Comparison of ENCODE assay signal across 8 mouse cellular contexts in genomic region chr19:6067011-6067723, GRCm38 (mm10). TPM values are rescaled to one million over a fixed set of nuclear protein-coding genes. Genes with fewer than 3 reads are reported as not detected.
A peak's percentile ranks its signal among the peaks of the same experiment; 100 is the strongest.
DNase-seq lines count a peak whose midpoint lies in the region; ATAC-seq and TF ChIP-seq lines count a peak whose summit lies in the region.

No protein-coding gene starts in this region.

- peaks cover 34% of the 10 kb centered on the region for H3K36me3 ChIP-seq in embryonic facial prominence, embryonic 13.5 days
- H3K36me3 ChIP-seq in kidney, embryonic 14.5 days (ENCODE audit: control insufficient read depth, insufficient read depth, low read length): peaks cover 32% of the 10 kb centered on the region
- peaks cover 27% of the 10 kb centered on the region for H3K36me3 ChIP-seq in midbrain, postnatal 0 days (ENCODE audit: insufficient read depth, low read length)

- peak overlapping the region; percentile 53 for H3K4me3 ChIP-seq in embryonic facial prominence, embryonic 13.5 days
- H3K4me3 ChIP-seq in kidney, embryonic 14.5 days (ENCODE audit: low read length): peak overlapping the region; percentile 51
- peak overlapping the region; percentile 48 for H3K4me3 ChIP-seq in midbrain, postnatal 0 days (ENCODE audit: low read depth, low read length)

- peaks cover 30% of the 10 kb centered on the region for H3K4me1 ChIP-seq in embryonic facial prominence, embryonic 13.5 days
- peaks cover 22% of the 10 kb centered on the region for H3K4me1 ChIP-seq in kidney, embryonic 14.5 days (ENCODE audit: control insufficient read depth, insufficient read depth, low read length)
- peaks cover 11% of the 10 kb centered on the region for H3K4me1 ChIP-seq in midbrain, postnatal 0 days (ENCODE audit: insufficient read depth, low read length)

- peak; percentile 93 for TF ChIP-seq CTCF in midbrain, postnatal 0 days (IDR thresholded peaks at IDR 0.05)

- no peaks in the 10 kb centered on the region for H3K9me3 ChIP-seq in embryonic facial prominence, embryonic 13.5 days
- no peaks in the 10 kb centered on the region for H3K9me3 ChIP-seq in kidney, embryonic 14.5 days (ENCODE audit: control insufficient read depth, low read length)
- H3K9me3 ChIP-seq in midbrain, postnatal 0 days (ENCODE audit: low read length): no peaks in the 10 kb centered on the region

- peak; percentile 23; the same call in 1 of the 2 replicates for ATAC-seq in embryonic facial prominence, embryonic 13.5 days (ENCODE audit: insufficient number of reproducible peaks, insufficient read depth, low FRiP score, low TSS enrichment, low read depth)
- ATAC-seq in kidney, embryonic 14.5 days (ENCODE audit: low FRiP score, low TSS enrichment): peak; percentile 59
- ATAC-seq in midbrain, postnatal 0 days (ENCODE audit: low FRiP score): peak; percentile 68

- peak overlapping the region; percentile 86 for H3K27ac ChIP-seq in embryonic facial prominence, embryonic 13.5 days
- H3K27ac ChIP-seq in kidney, embryonic 14.5 days (ENCODE audit: low read depth, low read length): peak overlapping the region; percentile 85
- peak overlapping the region; percentile 85 for H3K27ac ChIP-seq in midbrain, postnatal 0 days (ENCODE audit: low read depth, low read length)

- H3K27me3 ChIP-seq in embryonic facial prominence, embryonic 13.5 days: no peaks in the 10 kb centered on the region
- H3K27me3 ChIP-seq in kidney, embryonic 14.5 days (ENCODE audit: control insufficient read depth, insufficient read depth, low read length): no peaks in the 10 kb centered on the region
- H3K27me3 ChIP-seq in midbrain, postnatal 0 days (ENCODE audit: insufficient read depth, low read length): no peaks in the 10 kb centered on the region

- H3K9ac ChIP-seq in embryonic facial prominence, embryonic 13.5 days: peak overlapping the region; percentile 75
- peak overlapping the region; percentile 66 for H3K9ac ChIP-seq in kidney, embryonic 14.5 days (ENCODE audit: low read depth, low read length)
- peak overlapping the region; percentile 65 for H3K9ac ChIP-seq in midbrain, postnatal 0 days (replicated peaks; ENCODE audit: low read length, poor library complexity, severe bottlenecking)

- WGBS in embryonic facial prominence, embryonic 13.5 days: 1% methylated on average over 30 of the region's 30 CpGs
- WGBS in kidney, embryonic 14.5 days: under 1% methylated on average over 30 of the region's 30 CpGs
- under 1% methylated on average over 30 of the region's 30 CpGs for WGBS in midbrain, postnatal 0 days

- peak; percentile 88 for DNase-seq in CD4-positive helper T cell, adult 2 months (ENCODE audit: low read depth, low spot score)
- peak; percentile 87 to 89 for DNase-seq in adrenal gland, postnatal 36 days
- peak; percentile 57 to 62 for DNase-seq in heart, adult 9 months (ENCODE audit: low spot score in 2 of 2)
- DNase-seq in liver: peak; percentile 91
- DNase-seq in midbrain, postnatal 0 days (ENCODE audit: low spot score): peak; percentile 89
- peak; percentile 87 to 96 for DNase-seq in spleen, postnatal 4 days (ENCODE audit: low spot score in 2 of 2)

- H3K4me2 ChIP-seq in embryonic facial prominence, embryonic 13.5 days: peak overlapping the region; percentile 96
- peak overlapping the region; percentile 93 for H3K4me2 ChIP-seq in kidney, embryonic 14.5 days (replicated peaks; ENCODE audit: low read depth, low read length)
- H3K4me2 ChIP-seq in midbrain, postnatal 0 days (ENCODE audit: low read depth, low read length, poor library complexity, severe bottlenecking): peak overlapping the region; percentile 77

RNA-seq across cellular contexts. Expression of gene Tm7sf2, which starts 1.0 kb away (rescaled TPM):
- total RNA-seq in adrenal gland, postnatal 36 days (2021): 10 to 100 TPM; 22.9 to 42.0 TPM
- polyA plus RNA-seq in embryonic facial prominence, embryonic 13.5 days (2015; fragmentation: Nextera tagmentation; extraction: Ambion mirVana): 21.7 and 22.0 TPM in 2 replicates
- polyA plus RNA-seq in kidney, embryonic 14.5 days (2014; fragmentation: Nextera tagmentation; extraction: Ambion mirVana): 22.1 and 24.6 TPM in 2 replicates
- 79.5 and 98.1 TPM in 2 replicates for total RNA-seq in midbrain, postnatal 0 days (2014; rRNA removed)
- 50.2 and 51.6 TPM in 2 replicates for polyA plus RNA-seq in midbrain, postnatal 0 days (2015; fragmentation: Nextera tagmentation; extraction: Ambion mirVana)

RNA-seq across cellular contexts. Expression of gene Znhit2, which starts 6.2 kb away (rescaled TPM):
- total RNA-seq in adrenal gland, postnatal 36 days (2021): 10 to 100 TPM; 29.7 to 34.8 TPM
- polyA plus RNA-seq in embryonic facial prominence, embryonic 13.5 days (2015; fragmentation: Nextera tagmentation; extraction: Ambion mirVana): 33.2 TPM in 2 replicates
- 38.6 and 44.4 TPM in 2 replicates for polyA plus RNA-seq in kidney, embryonic 14.5 days (2014; fragmentation: Nextera tagmentation; extraction: Ambion mirVana)
- total RNA-seq in midbrain, postnatal 0 days (2014; rRNA removed): 53.3 and 59.1 TPM in 2 replicates
- polyA plus RNA-seq in midbrain, postnatal 0 days (2015; fragmentation: Nextera tagmentation; extraction: Ambion mirVana): 40.4 and 41.0 TPM in 2 replicates

RNA-seq across cellular contexts. Expression of gene Fau, which starts 9.5 kb away (rescaled TPM):
- total RNA-seq in adrenal gland, postnatal 36 days (2021): 1,000 to 10,000 TPM; 1,081 to 1,082 TPM
- polyA plus RNA-seq in embryonic facial prominence, embryonic 13.5 days (2015; fragmentation: Nextera tagmentation; extraction: Ambion mirVana): 714 and 858 TPM in 2 replicates
- polyA plus RNA-seq in kidney, embryonic 14.5 days (2014; fragmentation: Nextera tagmentation; extraction: Ambion mirVana): 839 and 1,033 TPM in 2 replicates
- 494 and 628 TPM in 2 replicates for total RNA-seq in midbrain, postnatal 0 days (2014; rRNA removed)
- 587 and 625 TPM in 2 replicates for polyA plus RNA-seq in midbrain, postnatal 0 days (2015; fragmentation: Nextera tagmentation; extraction: Ambion mirVana)

RNA-seq across cellular contexts. Expression of gene Mrpl49, which starts 9.6 kb away (rescaled TPM):
- 10 to 100 TPM; 58.2 to 58.6 TPM for total RNA-seq in adrenal gland, postnatal 36 days (2021)
- polyA plus RNA-seq in embryonic facial prominence, embryonic 13.5 days (2015; fragmentation: Nextera tagmentation; extraction: Ambion mirVana): 79.5 and 80.4 TPM in 2 replicates
- polyA plus RNA-seq in kidney, embryonic 14.5 days (2014; fragmentation: Nextera tagmentation; extraction: Ambion mirVana): 77.3 and 89.5 TPM in 2 replicates
- 34.7 and 37.3 TPM in 2 replicates for total RNA-seq in midbrain, postnatal 0 days (2014; rRNA removed)
- 50.0 and 55.8 TPM in 2 replicates for polyA plus RNA-seq in midbrain, postnatal 0 days (2015; fragmentation: Nextera tagmentation; extraction: Ambion mirVana)

RNA-seq across cellular contexts. Expression of gene Vps51, which starts 9.9 kb away (rescaled TPM):
- 10 to 100 TPM; 51.9 to 59.8 TPM for total RNA-seq in adrenal gland, postnatal 36 days (2021)
- 66.6 and 74.4 TPM in 2 replicates for polyA plus RNA-seq in embryonic facial prominence, embryonic 13.5 days (2015; fragmentation: Nextera tagmentation; extraction: Ambion mirVana)
- 60.8 and 75.0 TPM in 2 replicates for polyA plus RNA-seq in kidney, embryonic 14.5 days (2014; fragmentation: Nextera tagmentation; extraction: Ambion mirVana)
- total RNA-seq in midbrain, postnatal 0 days (2014; rRNA removed): 95.7 and 114 TPM in 2 replicates
- polyA plus RNA-seq in midbrain, postnatal 0 days (2015; fragmentation: Nextera tagmentation; extraction: Ambion mirVana): 92.4 and 101 TPM in 2 replicates

Comparison
In these comparisons a context has a peak if more than half of its experiments do, and no peak if none do; other contexts are left out.
1. Peak in every context shown above with its lines: DNase-seq, ATAC-seq, H3K4me3 ChIP-seq and H3K27ac ChIP-seq.